ENCODE assay signal across 8 mouse cellular contexts in genomic region chr8:70505698-70506327, GRCm38 (mm10). TPM values are rescaled to one million over a fixed set of nuclear protein-coding genes. Genes with fewer than 3 reads are reported as not detected.
DNase-seq lines count a peak whose midpoint lies in the region; ATAC-seq and TF ChIP-seq lines count a peak whose summit lies in the region.

No protein-coding gene starts in this region.

- DNase-seq in heart, adult 11 months, result peak; percentile 95
- DNase-seq in heart, adult 8-10 months (ENCODE audit: low spot score), result no peak
- no peak for DNase-seq in forebrain, embryonic 11.5 days (ENCODE audit: low spot score)
- DNase-seq in T-cell, adult 2 months (ENCODE audit: low spot score), result no peak

- peak overlapping the region; percentile 76 for H3K4me2 ChIP-seq in forebrain, embryonic 11.5 days (ENCODE audit: low read depth, low read length, severe bottlenecking)
- peak overlapping the region; percentile 79 for H3K4me2 ChIP-seq in limb, embryonic 13.5 days (replicated peaks)

- H3ac ChIP-seq in C2C12 (ENCODE audit: control insufficient read depth, insufficient read length, low read depth), result peak overlapping the region; percentile 69

- peak overlapping the region; percentile 83 for H3K9ac ChIP-seq in forebrain, embryonic 11.5 days (ENCODE audit: low read length)
- peak overlapping the region; percentile 88 for H3K9ac ChIP-seq in limb, embryonic 13.5 days

- H3K36me3 ChIP-seq in C2C12 (ENCODE audit: control insufficient read depth, insufficient read depth), result peaks cover 33% of the 10 kb centered on the region
- H3K36me3 ChIP-seq in forebrain, embryonic 11.5 days (ENCODE audit: control insufficient read depth, insufficient read depth, low read length), result peaks cover 7% of the 10 kb centered on the region; the same call in 1 of the 2 replicates
- peaks cover 25% of the 10 kb centered on the region for H3K36me3 ChIP-seq in limb, embryonic 13.5 days

- peaks cover 31% of the 10 kb centered on the region for H3K79me3 ChIP-seq in C2C12 (ENCODE audit: low read depth)

- peak; percentile 25; the same call in 1 of the 2 replicates for ATAC-seq in forebrain, embryonic 11.5 days (replicated peaks; ENCODE audit: low FRiP score)
- ATAC-seq in limb, embryonic 13.5 days (ENCODE audit: low FRiP score, low read depth), result peak; percentile 22; the same call in 1 of the 2 replicates
- no peak for ATAC-seq in cerebellum, adult (ENCODE audit: insufficient number of reproducible peaks, low FRiP score, low TSS enrichment)

- peaks cover 18% of the 10 kb centered on the region for H3K4me1 ChIP-seq in forebrain, embryonic 11.5 days (replicated peaks; ENCODE audit: control insufficient read depth, insufficient read depth, low read length)
- peaks cover 70% of the 10 kb centered on the region for H3K4me1 ChIP-seq in limb, embryonic 13.5 days
- peaks cover 50% of the 10 kb centered on the region for H3K4me1 ChIP-seq in olfactory bulb, adult 2 months (ENCODE audit: control insufficient read depth, insufficient read depth, low read length)

- no peak for TF ChIP-seq POLR2A in olfactory bulb, adult 2 months (IDR thresholded peaks at IDR 0.05; ENCODE audit: insufficient read depth, low read depth, low read length)

- H3K9me3 ChIP-seq in forebrain, embryonic 11.5 days (ENCODE audit: control insufficient read depth, low read length), result no peaks in the 10 kb centered on the region
- no peaks in the 10 kb centered on the region for H3K9me3 ChIP-seq in limb, embryonic 13.5 days

- H3K27ac ChIP-seq in forebrain, embryonic 11.5 days (ENCODE audit: low read depth, low read length), result peak overlapping the region; percentile 73
- H3K27ac ChIP-seq in limb, embryonic 13.5 days, result peak overlapping the region; percentile 93
- peak overlapping the region; percentile 49; the same call in 1 of the 2 replicates for H3K27ac ChIP-seq in olfactory bulb, adult 2 months (ENCODE audit: insufficient read depth, low read depth, low read length)

- H3K4me3 ChIP-seq in C2C12 (ENCODE audit: insufficient read depth, poor library complexity, severe bottlenecking), result peak overlapping the region; percentile 48
- peak overlapping the region; percentile 62 for H3K4me3 ChIP-seq in forebrain, embryonic 11.5 days (ENCODE audit: low read depth, low read length)
- peak overlapping the region; percentile 73 for H3K4me3 ChIP-seq in limb, embryonic 13.5 days
- H3K4me3 ChIP-seq in olfactory bulb, adult 2 months (ENCODE audit: insufficient read depth, low read depth, low read length), result peak overlapping the region; percentile 82

- H3K79me2 ChIP-seq in C2C12 (ENCODE audit: control insufficient read depth, insufficient read depth), result peaks cover 46% of the 10 kb centered on the region

- WGBS in forebrain, embryonic 11.5 days, result 37% methylated on average over 32 of the region's 32 CpGs
- 32% methylated on average over 32 of the region's 32 CpGs for WGBS in limb, embryonic 13.5 days
- 24% methylated on average over 32 of the region's 32 CpGs for WGBS in olfactory bulb, adult 2 months

- TF ChIP-seq CTCF in C2C12 (IDR thresholded peaks at IDR 0.05; ENCODE audit: control insufficient read depth, insufficient read depth, insufficient read length), result no peak
- peak; percentile 15; the same call in 1 of the 2 replicates for TF ChIP-seq CTCF in olfactory bulb, adult 2 months (IDR thresholded peaks at IDR 0.05; ENCODE audit: insufficient read depth, low read depth, low read length)

- H3K27me3 ChIP-seq in C2C12 (ENCODE audit: control insufficient read depth, insufficient read depth, insufficient read length), result no peaks in the 10 kb centered on the region
- H3K27me3 ChIP-seq in forebrain, embryonic 11.5 days (ENCODE audit: control insufficient read depth, insufficient read depth, low read length), result peaks cover 29% of the 10 kb centered on the region
- peaks cover 21% of the 10 kb centered on the region for H3K27me3 ChIP-seq in limb, embryonic 13.5 days

TF ChIP-seq in C2C12, 6 proteins besides CTCF, POLR2A, EP300 and RAD21:
- TF ChIP-seq USF1 (IDR thresholded peaks at IDR 0.05; ENCODE audit: low read depth), result peak; percentile 83
- TF ChIP-seq FOSL1 (IDR thresholded peaks at IDR 0.05; ENCODE audit: insufficient read depth, low read length, poor library complexity, severe bottlenecking), result no peak

RNA-seq across cellular contexts. Expression of gene Rex1bd, which starts 0.7 kb away (rescaled TPM):
- total RNA-seq in heart, adult 8-10 months (2022), result 100 to 1,000 TPM; 118 to 133 (median 124) TPM
- polyA plus RNA-seq in C2C12 (2012; fragmentation: generic; extraction: Trizol), result 199 TPM
- polyA plus RNA-seq in forebrain, embryonic 11.5 days (2014; fragmentation: Nextera tagmentation; extraction: Ambion mirVana), result 113 and 123 TPM in 2 replicates
- 139 and 148 TPM in 2 replicates for polyA plus RNA-seq in limb, embryonic 13.5 days (2015; fragmentation: Nextera tagmentation; extraction: Ambion mirVana)
- polyA plus RNA-seq in olfactory bulb, adult 2 months (2012; ENCODE audit: insufficient read depth, insufficient read length, low replicate concordance, missing spikeins), result not detected in 2 replicates

RNA-seq across cellular contexts. Expression of gene Uba52, which starts 4.8 kb away (rescaled TPM):
- 1,000 to 10,000 TPM; 1,436 to 1,703 (median 1,558) TPM for total RNA-seq in heart, adult 8-10 months (2022)
- polyA plus RNA-seq in C2C12 (2012; fragmentation: generic; extraction: Trizol), result 1,556 TPM
- 715 TPM in 2 replicates for polyA plus RNA-seq in forebrain, embryonic 11.5 days (2014; fragmentation: Nextera tagmentation; extraction: Ambion mirVana)
- polyA plus RNA-seq in limb, embryonic 13.5 days (2015; fragmentation: Nextera tagmentation; extraction: Ambion mirVana), result 856 and 861 TPM in 2 replicates
- polyA plus RNA-seq in olfactory bulb, adult 2 months (2012; ENCODE audit: insufficient read depth, insufficient read length, low replicate concordance, missing spikeins), result 789 TPM in 1 of 2 replicates, not detected in the other

RNA-seq across cellular contexts. Expression of gene Crlf1, which starts 12.9 kb away (rescaled TPM):
- under 1 TPM in 2 of 4 experiments, not detected in 2; 0.57 to 0.97 TPM for total RNA-seq in heart, adult 8-10 months (2022)
- 294 TPM for polyA plus RNA-seq in C2C12 (2012; fragmentation: generic; extraction: Trizol)
- 4.9 and 10.9 TPM in 2 replicates for polyA plus RNA-seq in forebrain, embryonic 11.5 days (2014; fragmentation: Nextera tagmentation; extraction: Ambion mirVana)
- polyA plus RNA-seq in limb, embryonic 13.5 days (2015; fragmentation: Nextera tagmentation; extraction: Ambion mirVana), result 83.3 and 85.0 TPM in 2 replicates
- not detected in 2 replicates for polyA plus RNA-seq in olfactory bulb, adult 2 months (2012; ENCODE audit: insufficient read depth, insufficient read length, low replicate concordance, missing spikeins)

RNA-seq across cellular contexts. Expression of gene Tmem59l, which starts 18.7 kb away (rescaled TPM):
- not detected for total RNA-seq in heart, adult 8-10 months (2022)
- 0.36 TPM for polyA plus RNA-seq in C2C12 (2012; fragmentation: generic; extraction: Trizol)
- polyA plus RNA-seq in forebrain, embryonic 11.5 days (2014; fragmentation: Nextera tagmentation; extraction: Ambion mirVana), result 10.4 and 10.6 TPM in 2 replicates
- 24.2 and 26.6 TPM in 2 replicates for polyA plus RNA-seq in limb, embryonic 13.5 days (2015; fragmentation: Nextera tagmentation; extraction: Ambion mirVana)
- polyA plus RNA-seq in olfactory bulb, adult 2 months (2012; ENCODE audit: insufficient read depth, insufficient read length, low replicate concordance, missing spikeins), result not detected in 2 replicates

RNA-seq across cellular contexts. Expression of gene Fkbp8, which starts 21.7 kb away (rescaled TPM):
- total RNA-seq in heart, adult 8-10 months (2022), result 100 to 1,000 TPM; 135 to 145 (median 137) TPM
- 256 TPM for polyA plus RNA-seq in C2C12 (2012; fragmentation: generic; extraction: Trizol)
- polyA plus RNA-seq in forebrain, embryonic 11.5 days (2014; fragmentation: Nextera tagmentation; extraction: Ambion mirVana), result 268 and 290 TPM in 2 replicates
- polyA plus RNA-seq in limb, embryonic 13.5 days (2015; fragmentation: Nextera tagmentation; extraction: Ambion mirVana), result 284 and 290 TPM in 2 replicates
- not detected in 2 replicates for polyA plus RNA-seq in olfactory bulb, adult 2 months (2012; ENCODE audit: insufficient read depth, insufficient read length, low replicate concordance, missing spikeins)
